Mouse (Mus musculus): Measurements from ENCODE around the gene Echdc1.

- TF ChIP-seq POLR2A (IDR thresholded peaks at IDR 0.05; ENCODE audit: low read depth, low read length) (no peak), CTCF (conservative IDR thresholded peaks at IDR 0.05; ENCODE audit: insufficient read depth, insufficient read length, low read depth, low read length) (no peak)
These were observed 38.5 kb downstream of the Echdc1 start for GRCm38 (mm10) chr10:29351420-29351819.

All from kidney, adult 2 months (tissue).